Comparison of ENCODE assay signal across 8 mouse cellular contexts in the genomic region with DNA sequence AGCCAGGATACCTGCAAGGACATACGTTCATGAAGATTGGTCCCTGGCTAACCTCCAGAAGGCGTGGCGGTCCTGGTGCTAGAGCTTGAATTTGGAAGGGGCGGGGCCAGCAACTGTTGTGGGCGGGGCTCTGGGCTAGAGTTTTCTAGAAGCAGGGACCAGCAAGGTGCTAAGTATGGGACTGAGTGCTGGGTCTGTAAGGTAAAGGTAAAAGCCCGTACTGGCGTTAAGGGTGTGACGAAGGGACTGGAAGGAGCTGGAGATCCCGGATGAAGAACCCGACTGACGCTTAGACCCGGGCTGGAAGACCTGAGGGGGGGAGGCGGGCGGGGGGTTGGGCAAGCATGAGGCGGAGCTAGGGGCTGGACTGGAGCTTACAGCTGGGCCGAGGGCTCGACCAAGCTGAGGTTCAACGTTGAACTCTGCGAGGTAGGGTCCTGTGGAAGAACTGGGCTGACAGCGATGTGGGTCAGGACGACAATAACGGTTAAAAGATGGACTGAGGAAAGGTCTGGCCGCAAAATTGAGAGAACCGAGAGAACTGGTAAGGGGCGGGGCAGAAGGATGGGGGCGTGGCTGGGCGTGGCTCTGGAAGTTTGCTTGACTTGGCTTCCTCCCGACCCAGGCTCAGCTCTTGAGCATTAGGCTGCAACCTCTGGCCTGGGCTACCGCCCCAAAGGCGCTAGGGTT. TPM values are rescaled to one million over a fixed set of nuclear protein-coding genes. Genes with fewer than 3 reads are reported as not detected.
DNase-seq lines count a peak whose midpoint lies in the region; ATAC-seq and TF ChIP-seq lines count a peak whose summit lies in the region.

No protein-coding gene starts in this region.

- peaks cover 29% of the 10 kb centered on the region for H3K4me1 ChIP-seq in G1E (ENCODE audit: insufficient read depth, low read depth, low read length)
- peaks cover 9% of the 10 kb centered on the region; the same call in 1 of the 2 replicates for H3K4me1 ChIP-seq in hindbrain, postnatal 0 days (ENCODE audit: insufficient read depth, low read length)
- H3K4me1 ChIP-seq in liver, embryonic 14.5 days (replicated peaks; ENCODE audit: control insufficient read depth in 2 of 2, insufficient read depth in 2 of 2, low read length in 1 of 2): peaks cover 0 to 3% of the 10 kb centered on the region in 2 experiments; a peak in 2 of 4 replicates

- intact Hi-C loops in gastrocnemius, postnatal 14 days (cut with DNase I; ENCODE audit: low total_unique reads): no loop called here

- TF ChIP-seq CTCF in G1E (IDR thresholded peaks at IDR 0.05; ENCODE audit: low read depth, low read length): no peak
- no peak for TF ChIP-seq CTCF in hindbrain, postnatal 0 days (IDR thresholded peaks at IDR 0.05; ENCODE audit: low read depth)
- TF ChIP-seq CTCF in liver, embryonic 14.5 days (IDR thresholded peaks at IDR 0.05; ENCODE audit: low read depth): no peak

- peak overlapping the region; percentile 58 for H3K4me2 ChIP-seq in hindbrain, postnatal 0 days (ENCODE audit: low read depth, low read length)
- peak overlapping the region; percentile 75 for H3K4me2 ChIP-seq in liver, embryonic 14.5 days (ENCODE audit: low read depth)

- H3K36me3 ChIP-seq in G1E (replicated peaks): no peaks in the 10 kb centered on the region
- peaks cover 18% of the 10 kb centered on the region; the same call in 1 of the 2 replicates for H3K36me3 ChIP-seq in hindbrain, postnatal 0 days (ENCODE audit: insufficient read depth, low read length)
- H3K36me3 ChIP-seq in liver, embryonic 14.5 days (replicated peaks; ENCODE audit: control insufficient read depth, insufficient read depth, low read depth): no peaks in the 10 kb centered on the region

- H3K9me3 ChIP-seq in G1E (replicated peaks): no peaks in the 10 kb centered on the region
- H3K9me3 ChIP-seq in hindbrain, postnatal 0 days (ENCODE audit: low read length): no peaks in the 10 kb centered on the region
- H3K9me3 ChIP-seq in liver, embryonic 14.5 days (ENCODE audit: control insufficient read depth, low read length): no peaks in the 10 kb centered on the region

- ATAC-seq in G1E (ENCODE audit: extremely low read depth, insufficient number of reproducible peaks, low FRiP score, poor library complexity, severe bottlenecking): no peak
- peak; percentile 71 for ATAC-seq in hindbrain, postnatal 0 days
- peak; percentile 82 for ATAC-seq in liver, embryonic 14.5 days (ENCODE audit: insufficient read depth)

- H3K27ac ChIP-seq in hindbrain, postnatal 0 days: no peak overlapping the region
- H3K27ac ChIP-seq in liver, embryonic 14.5 days: no peak overlapping the region

- WGBS in hindbrain, postnatal 0 days: 4% methylated on average over 30 of the region's 30 CpGs
- WGBS in liver, embryonic 14.5 days (ENCODE audit: insufficient replicate concordance): 1% methylated on average over 30 of the region's 30 CpGs

- H3K9ac ChIP-seq in hindbrain, postnatal 0 days (replicated peaks; ENCODE audit: low read length): peak overlapping the region; percentile 41
- peak overlapping the region; percentile 23; the same call in 1 of the 2 replicates for H3K9ac ChIP-seq in liver, embryonic 14.5 days (replicated peaks)

- DNase-seq in G1E (ENCODE audit: low spot score): peak; percentile 48
- DNase-seq in c-Kit-positive CD71-positive TER-119-positive erythroid progenitor cells, embryonic 14.5 days (ENCODE audit: low spot score): peak; percentile 81
- DNase-seq in gastrocnemius, postnatal 14 days: peak; percentile 78
- DNase-seq in hindbrain, postnatal 0 days (ENCODE audit: low spot score): peak; percentile 68
- DNase-seq in liver, embryonic 14.5 days (ENCODE audit: low read depth in 3 of 3, low spot score in 3 of 3): peak in 2 of 3 experiments; percentile 60 to 67
- peak; percentile 57 to 71 for DNase-seq in natural killer cell, adult 2 months (ENCODE audit: low spot score in 2 of 2)
- peak; percentile 81 for DNase-seq in testis, postnatal 14 days (ENCODE audit: low spot score)
- DNase-seq in frontal cortex, postnatal 14 days (ENCODE audit: low spot score in 2 of 2): no peak

- no peak for TF ChIP-seq EP300 in liver, embryonic 14.5 days (IDR thresholded peaks at IDR 0.05; ENCODE audit: low read depth)

- H3K4me3 ChIP-seq in G1E (ENCODE audit: low read depth, low read length): peak overlapping the region; percentile 71
- H3K4me3 ChIP-seq in hindbrain, postnatal 0 days (ENCODE audit: low read length): peak overlapping the region; percentile 36
- H3K4me3 ChIP-seq in liver, embryonic 14.5 days (ENCODE audit: insufficient read depth in 1 of 2, low read depth in 2 of 2, low read length in 2 of 2): peak overlapping the region; percentile 56 to 88

- peaks cover 48% of the 10 kb centered on the region for H3K27me3 ChIP-seq in G1E (ENCODE audit: insufficient read depth, low read length)
- H3K27me3 ChIP-seq in hindbrain, postnatal 0 days (ENCODE audit: insufficient read depth, low read length): no peaks in the 10 kb centered on the region
- peaks cover 19% of the 10 kb centered on the region for H3K27me3 ChIP-seq in liver, embryonic 14.5 days (ENCODE audit: control insufficient read depth, insufficient read depth, low read length)

RNA-seq across cellular contexts. Expression of a gene that starts 1.4 kb away (rescaled TPM):
- total RNA-seq in G1E (2014; fragmentation: Nextera tagmentation) (not detected in 2 replicates), G1E (2017) (0.22 TPM in 1 of 2 replicates, not detected in the other)
- not detected in 2 replicates for polyA plus RNA-seq in G1E (2012)
- under 1 TPM; 0.47 to 0.92 TPM for total RNA-seq in gastrocnemius, postnatal 14 days (2021)
- total RNA-seq in hindbrain, postnatal 0 days (2014; rRNA removed): 1.9 and 4.9 TPM in 2 replicates
- polyA plus RNA-seq in hindbrain, postnatal 0 days (2015; fragmentation: Nextera tagmentation; extraction: Ambion mirVana): 5.6 and 5.8 TPM in 2 replicates
- 0.08 and 0.16 TPM in 2 replicates for polyA plus RNA-seq in liver, embryonic 14.5 days (2012; rRNA removed)
- polyA plus RNA-seq in liver, embryonic 14.5 days (2014; fragmentation: Nextera tagmentation; extraction: Ambion mirVana): 0.23 TPM in 1 of 2 replicates, not detected in the other

RNA-seq across cellular contexts. Expression of a gene that starts 6.3 kb away (rescaled TPM):
- total RNA-seq in G1E (2014; fragmentation: Nextera tagmentation): 0.60 TPM in 1 of 2 replicates, not detected in the other
- not detected in 2 replicates for total RNA-seq in G1E (2017)
- polyA plus RNA-seq in G1E (2012): 0.52 and 0.95 TPM in 2 replicates
- 10 to 100 TPM; 10.2 to 14.1 TPM for total RNA-seq in gastrocnemius, postnatal 14 days (2021)
- total RNA-seq in hindbrain, postnatal 0 days (2014; rRNA removed): 85.6 and 96.4 TPM in 2 replicates
- polyA plus RNA-seq in hindbrain, postnatal 0 days (2015; fragmentation: Nextera tagmentation; extraction: Ambion mirVana): 63.5 and 76.2 TPM in 2 replicates
- 7.1 and 7.7 TPM in 2 replicates for polyA plus RNA-seq in liver, embryonic 14.5 days (2012; rRNA removed)
- 11.3 and 12.4 TPM in 2 replicates for polyA plus RNA-seq in liver, embryonic 14.5 days (2014; fragmentation: Nextera tagmentation; extraction: Ambion mirVana)

RNA-seq across cellular contexts. Expression of a gene that starts 11.2 kb away (rescaled TPM):
- total RNA-seq in G1E (2014; fragmentation: Nextera tagmentation) (1,467 and 1,695 TPM in 2 replicates), G1E (2017) (2,502 and 2,557 TPM in 2 replicates)
- polyA plus RNA-seq in G1E (2012): 844 and 2,130 TPM in 2 replicates
- 1,000 to 10,000 TPM; 1,019 to 1,174 TPM for total RNA-seq in gastrocnemius, postnatal 14 days (2021)
- total RNA-seq in hindbrain, postnatal 0 days (2014; rRNA removed): 418 and 469 TPM in 2 replicates
- polyA plus RNA-seq in hindbrain, postnatal 0 days (2015; fragmentation: Nextera tagmentation; extraction: Ambion mirVana): 906 and 915 TPM in 2 replicates
- polyA plus RNA-seq in liver, embryonic 14.5 days (2012; rRNA removed): 628 and 1,347 TPM in 2 replicates
- 1,087 and 1,100 TPM in 2 replicates for polyA plus RNA-seq in liver, embryonic 14.5 days (2014; fragmentation: Nextera tagmentation; extraction: Ambion mirVana)

RNA-seq across cellular contexts. Expression of a gene that starts 18.0 kb away (rescaled TPM):
- total RNA-seq in G1E (2014; fragmentation: Nextera tagmentation): 14.7 and 15.5 TPM in 2 replicates
- total RNA-seq in G1E (2017): 6.7 TPM in 2 replicates
- 47.8 and 59.3 TPM in 2 replicates for polyA plus RNA-seq in G1E (2012)
- total RNA-seq in gastrocnemius, postnatal 14 days (2021): 1 to 10 TPM; 3.5 to 4.4 TPM
- 37.5 and 46.1 TPM in 2 replicates for total RNA-seq in hindbrain, postnatal 0 days (2014; rRNA removed)
- polyA plus RNA-seq in hindbrain, postnatal 0 days (2015; fragmentation: Nextera tagmentation; extraction: Ambion mirVana): 36.8 and 42.6 TPM in 2 replicates
- polyA plus RNA-seq in liver, embryonic 14.5 days (2012; rRNA removed): 47.4 and 69.6 TPM in 2 replicates
- polyA plus RNA-seq in liver, embryonic 14.5 days (2014; fragmentation: Nextera tagmentation; extraction: Ambion mirVana): 44.9 and 50.5 TPM in 2 replicates

RNA-seq across cellular contexts. Expression of a gene that starts 18.1 kb away (rescaled TPM):
- 7.8 and 14.8 TPM in 2 replicates for total RNA-seq in G1E (2014; fragmentation: Nextera tagmentation)
- 7.8 and 9.9 TPM in 2 replicates for total RNA-seq in G1E (2017)
- polyA plus RNA-seq in G1E (2012): 7.3 and 8.5 TPM in 2 replicates
- total RNA-seq in gastrocnemius, postnatal 14 days (2021): 1 to 10 TPM; 1.4 to 2.1 TPM
- total RNA-seq in hindbrain, postnatal 0 days (2014; rRNA removed): 7.6 and 11.8 TPM in 2 replicates
- polyA plus RNA-seq in hindbrain, postnatal 0 days (2015; fragmentation: Nextera tagmentation; extraction: Ambion mirVana): 7.3 and 7.7 TPM in 2 replicates
- 9.8 and 10.6 TPM in 2 replicates for polyA plus RNA-seq in liver, embryonic 14.5 days (2012; rRNA removed)
- polyA plus RNA-seq in liver, embryonic 14.5 days (2014; fragmentation: Nextera tagmentation; extraction: Ambion mirVana): 7.4 and 7.8 TPM in 2 replicates

Comparison
In these comparisons a context has a peak if more than half of its experiments do, and no peak if none do; other contexts are left out.
1. DNase-seq: peak in G1E (single experiment), c-Kit-positive CD71-positive TER-119-positive erythroid progenitor cells, embryonic 14.5 days (single experiment), gastrocnemius, postnatal 14 days (single experiment), hindbrain, postnatal 0 days (single experiment), liver, embryonic 14.5 days (2 of 3), natural killer cell, adult 2 months (2 of 2) and testis, postnatal 14 days (single experiment); none in frontal cortex, postnatal 14 days (0 of 2).
2. RNA of a gene that starts 6.3 kb away (total RNA-seq): 85.6 to 96.4 TPM in hindbrain, postnatal 0 days and 10.2 to 14.1 TPM in gastrocnemius, postnatal 14 days; 0.60 TPM in G1E; every median in the first group is over 4 times any median in the second.
3. Peak in every context shown above with its lines, with median percentiles within 50 percentile points of each other: H3K4me3 ChIP-seq.